In the genomic region with DNA sequence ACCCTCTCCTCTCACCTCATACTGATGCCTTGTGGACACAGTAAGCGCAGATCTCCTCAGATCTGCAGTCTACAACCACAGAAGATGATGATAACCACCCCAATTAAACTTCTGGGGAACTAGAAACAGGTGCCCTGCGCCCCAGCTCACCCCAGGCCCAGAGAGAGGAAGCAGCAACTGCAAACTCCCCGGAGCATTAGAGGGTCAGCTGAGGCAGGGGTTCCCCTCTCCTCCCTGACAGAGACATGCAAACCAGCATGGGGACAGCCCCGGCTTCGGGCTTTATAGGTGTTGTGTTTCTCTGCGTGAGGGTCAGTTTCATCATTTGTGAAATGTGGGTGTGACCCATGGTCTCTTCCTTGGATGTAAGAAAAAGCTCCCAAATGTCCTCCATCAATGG, we compare ENCODE assay signal across 14 mouse cellular contexts.
"Had no signal": no experiment of that assay in that cellular context is flagged by ENCODE, and none has a peak within 500 bp of the region (broad histone marks: within the 10 kb centered on the region; RNA-seq: fewer than 3 reads in every experiment).

No protein-coding gene starts in this region.

- DNase-seq: kidney, adult 2 months; kidney, postnatal 25 days; layer of hippocampus, adult 9-11 months; lung, postnatal 36 days had no signal

- ATAC-seq: liver, embryonic 12.5 days had no signal

- H3K36me3 ChIP-seq: limb, embryonic 10.5 days; limb, embryonic 13.5 days; liver, embryonic 12.5 days; liver, embryonic 15.5 days; lung, embryonic 15.5 days; midbrain, embryonic 10.5 days; midbrain, embryonic 13.5 days; neural tube, embryonic 12.5 days; neural tube, embryonic 15.5 days; stomach, embryonic 15.5 days had no signal
